Mouse (Mus musculus) liver, postnatal 0 days (tissue): ENCODE measurements around the gene Mrps14. TPM values are rescaled to one million over a fixed set of nuclear protein-coding genes. Genes with fewer than 3 reads are reported as not detected.

Source experiments
- ATAC-seq: fragments of 200-750 bp; cut with Nextera tagmentation; 2 replicates; pipeline ENCODE4 v1.8.0; 2017; ENCODE audit warnings: mild to moderate bottlenecking, moderate library complexity
- DNase-seq: peaks from one replicate; pipeline ENCODE4 v3.0.0-alpha.2; 2016
- H3K27ac ChIP-seq: fragments of 300-500 bp; sonication (generic); 2 replicates; pipeline ENCODE4 v1.5.1; 2014; ENCODE audit warnings: antibody characterized with exemption, moderate library complexity, mild to moderate bottlenecking, low read depth
- H3K27me3 ChIP-seq: fragments of 300-500 bp; sonication (generic); 2 replicates; pipeline ENCODE4 v1.6.1; 2014; ENCODE audit warnings: low read length, control low read depth, mixed read lengths; ENCODE audit not compliant: insufficient read depth
- H3K36me3 ChIP-seq: fragments of 300-500 bp; sonication (generic); replicated peaks from 2 replicates; pipeline ENCODE4 v1.6.1; 2014; ENCODE audit warnings: mild to moderate bottlenecking, control low read depth, low read length, moderate library complexity, mixed read lengths; ENCODE audit not compliant: insufficient read depth
- H3K4me1 ChIP-seq: fragments of 300-500 bp; sonication (generic); 2 replicates; pipeline ENCODE4 v1.6.1; 2014; ENCODE audit warnings: antibody characterized with exemption, mild to moderate bottlenecking, control low read depth; ENCODE audit not compliant: insufficient read depth
- H3K4me2 ChIP-seq: fragments of 300-500 bp; sonication (generic); 2 replicates; pipeline ENCODE4 v1.6.1; 2014; ENCODE audit warnings: low read depth, mild to moderate bottlenecking, low read length, moderate library complexity, mixed read lengths
- H3K4me3 ChIP-seq: fragments of 300-500 bp; sonication (generic); 2 replicates; pipeline ENCODE4 v1.5.1; 2014; ENCODE audit warnings: low read depth, low read length
- H3K9ac ChIP-seq: fragments of 300-500 bp; sonication (generic); replicated peaks from 2 replicates; pipeline ENCODE4 v1.6.1; 2014; ENCODE audit warnings: mild to moderate bottlenecking, moderate library complexity
- H3K9me3 ChIP-seq: fragments of 300-500 bp; sonication (generic); 2 replicates; pipeline ENCODE4 v1.6.1; 2016; ENCODE audit warnings: mild to moderate bottlenecking, control low read depth, low read length, mixed read lengths
- CTCF ChIP-seq: sonication (generic); IDR thresholded peaks from 2 replicates; pipeline ENCODE4 v1.5.1; 2016; ENCODE audit warnings: antibody characterized with exemption, low read depth
- EP300 ChIP-seq: IDR thresholded peaks from 2 replicates; pipeline ENCODE4 v1.6.1; 2016; ENCODE audit warnings: antibody characterized with exemption, low read depth, mild to moderate bottlenecking
- WGBS: fragments of 180-500 bp; shearing (Covaris S2); extraction: QIAGEN DNeasy Blood & Tissue Kit; methylation state at CpG from one replicate; pipeline ENCODE4 v1.1.7; 2014; ENCODE audit not compliant: insufficient replicate concordance; 5-methylcytosine and 5-hydroxymethylcytosine counted together
- polyA plus RNA-seq: library from polyadenylated mRNA; unstranded; fragments of >200 nt; fragmentation: Nextera tagmentation; extraction: Ambion mirVana; gene quantifications from 2 replicates; pipeline ENCODE4 v1.2.1, GENCODE M21; 2015

Mrps14 gene
- polyA plus RNA-seq, 1 experiment from 2014 or later: 167 TPM

- no peaks in the 10 kb centered on the region for H3K36me3 ChIP-seq
- no peak for ATAC-seq
- WGBS: 79% methylated on average over 2 of the region's 2 CpGs
Measured at GRCm38 (mm10) chr1:160158190-160158589, 36.8 kb upstream of the Mrps14 start.

GRCm38 (mm10) chr1:160166600-160166999, 28.4 kb upstream of the Mrps14 start:
- Histone ChIP-seq H3K4me1 (no peaks in the 10 kb centered on the region), H3K27ac (no peak overlapping the region), H3K9me3 (no peaks in the 10 kb centered on the region), H3K4me3 (no peak overlapping the region), H3K27me3 (no peaks in the 10 kb centered on the region), H3K9ac (no peak overlapping the region), H3K36me3 (no peaks in the 10 kb centered on the region), H3K4me2 (no peak overlapping the region)
- ATAC-seq (no peak), DNase-seq (no peak)
- WGBS: 73% methylated on average over 4 of the region's 5 CpGs
- no peak for TF ChIP-seq EP300
- no peak for TF ChIP-seq CTCF

More at GRCm38 (mm10) chr1:160158190-160158589, 36.8 kb upstream of the Mrps14 start:
- Histone ChIP-seq H3K27ac (no peak overlapping the region), H3K4me1 (no peaks in the 10 kb centered on the region), H3K9ac (no peak overlapping the region), H3K27me3 (no peaks in the 10 kb centered on the region), H3K9me3 (no peaks in the 10 kb centered on the region), H3K4me2 (no peak overlapping the region), H3K4me3 (no peak overlapping the region)
- TF ChIP-seq CTCF (no peak), EP300 (no peak)
- no peak for DNase-seq

DNA sequence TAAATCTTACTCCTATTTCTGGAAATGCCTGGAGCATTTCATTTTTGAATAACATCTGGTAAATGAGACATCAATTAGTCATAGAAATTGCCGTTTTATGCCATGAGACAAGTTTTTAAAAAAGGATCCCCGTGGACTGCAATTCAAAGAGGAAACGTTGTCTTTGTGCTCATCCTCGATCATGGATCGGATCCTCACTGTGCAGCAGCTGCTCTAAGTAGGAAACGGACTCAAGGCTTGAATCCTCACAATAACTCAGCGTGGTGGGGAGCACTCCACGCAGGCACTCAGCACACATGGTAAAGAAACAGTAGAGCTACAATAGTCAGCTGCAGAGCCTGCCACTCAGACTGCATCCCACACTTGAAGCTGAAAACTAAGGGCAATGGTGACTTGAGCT, 18.1 kb upstream of the Mrps14 start:
- Histone ChIP-seq H3K9me3 (no peaks in the 10 kb centered on the region), H3K4me2 (no peak overlapping the region), H3K9ac (no peak overlapping the region), H3K4me3 (no peak overlapping the region), H3K27ac (no peak overlapping the region), H3K36me3 (no peaks in the 10 kb centered on the region), H3K27me3 (no peaks in the 10 kb centered on the region), H3K4me1 (no peaks in the 10 kb centered on the region)
- DNase-seq: no peak
- 77% methylated on average over 8 of the region's 8 CpGs for WGBS
- ATAC-seq: no peak
- TF ChIP-seq CTCF: no peak
- no peak for TF ChIP-seq EP300

- DNase-seq (no peak), ATAC-seq (no peak)
- Histone ChIP-seq H3K9ac (no peak overlapping the region), H3K27me3 (no peaks in the 10 kb centered on the region), H3K27ac (no peak overlapping the region), H3K36me3 (no peaks in the 10 kb centered on the region), H3K4me3 (no peak overlapping the region), H3K4me1 (no peaks in the 10 kb centered on the region), H3K9me3 (no peaks in the 10 kb centered on the region), H3K4me2 (no peak overlapping the region)
- no peak for TF ChIP-seq CTCF
- no peak for TF ChIP-seq EP300
- WGBS: 62% methylated on average over 4 of the region's 4 CpGs
Measured at GRCm38 (mm10) chr1:160181216-160181615, 13.8 kb upstream of the Mrps14 start.

GRCm38 (mm10) chr1:160184506-160184905, 10.5 kb upstream of the Mrps14 start:
- Histone ChIP-seq H3K4me3 (no peak overlapping the region), H3K36me3 (no peaks in the 10 kb centered on the region), H3K9ac (no peak overlapping the region), H3K27me3 (no peaks in the 10 kb centered on the region), H3K27ac (no peak overlapping the region), H3K4me2 (no peak overlapping the region), H3K4me1 (no peaks in the 10 kb centered on the region), H3K9me3 (no peaks in the 10 kb centered on the region)
- DNase-seq: peak; percentile 23
- WGBS: 32% methylated on average over 5 of the region's 5 CpGs
- ATAC-seq: no peak
- TF ChIP-seq CTCF: peak; percentile 57
- no peak for TF ChIP-seq EP300

DNA sequence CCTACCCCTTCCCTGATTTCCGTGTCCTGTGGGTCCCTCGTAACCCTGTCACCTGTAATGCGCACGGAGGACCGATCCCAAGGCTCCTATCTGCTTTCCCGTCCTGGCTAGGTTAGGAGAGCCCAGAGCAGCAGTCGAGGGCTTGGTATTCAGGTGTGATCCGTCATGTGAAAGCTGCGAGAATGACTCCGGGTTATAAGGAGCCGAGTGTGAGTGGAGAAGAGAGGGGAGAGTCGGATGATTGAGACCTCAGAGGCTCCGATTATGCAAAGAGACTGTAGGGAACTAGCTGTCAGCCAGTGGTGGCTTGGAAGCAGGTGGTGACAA, 285 bp downstream of the Mrps14 start:
- WGBS: under 1% methylated on average over 13 of the region's 13 CpGs
- ATAC-seq (peak; percentile 34), DNase-seq (no peak)
- H3K4me1 ChIP-seq: peaks cover 8% of the 10 kb centered on the region
- peak overlapping the region; percentile 92 for H3K9ac ChIP-seq
- H3K27me3 ChIP-seq: no peaks in the 10 kb centered on the region
- H3K27ac ChIP-seq: peak overlapping the region; percentile 87
- peak overlapping the region; percentile 88 for H3K4me3 ChIP-seq
- TF ChIP-seq EP300 (no peak), CTCF (no peak)
- H3K9me3 ChIP-seq: no peaks in the 10 kb centered on the region
- peak overlapping the region; percentile 67 for H3K4me2 ChIP-seq
- peaks cover 25% of the 10 kb centered on the region for H3K36me3 ChIP-seq

GRCm38 (mm10) chr1:160205486-160205885, 10.5 kb downstream of the Mrps14 start:
- DNase-seq: no peak
- Histone ChIP-seq H3K27ac (no peak overlapping the region), H3K4me3 (no peak overlapping the region), H3K4me1 (no peaks in the 10 kb centered on the region), H3K9me3 (no peaks in the 10 kb centered on the region), H3K9ac (no peak overlapping the region), H3K4me2 (no peak overlapping the region), H3K27me3 (no peaks in the 10 kb centered on the region), H3K36me3 (peaks cover 63% of the 10 kb centered on the region)
- ATAC-seq: no peak
- no peak for TF ChIP-seq CTCF
- TF ChIP-seq EP300: no peak
